Mouse (Mus musculus): Measurements from ENCODE around the gene Rab11fip4.

The Rab11fip4 gene

DNA sequence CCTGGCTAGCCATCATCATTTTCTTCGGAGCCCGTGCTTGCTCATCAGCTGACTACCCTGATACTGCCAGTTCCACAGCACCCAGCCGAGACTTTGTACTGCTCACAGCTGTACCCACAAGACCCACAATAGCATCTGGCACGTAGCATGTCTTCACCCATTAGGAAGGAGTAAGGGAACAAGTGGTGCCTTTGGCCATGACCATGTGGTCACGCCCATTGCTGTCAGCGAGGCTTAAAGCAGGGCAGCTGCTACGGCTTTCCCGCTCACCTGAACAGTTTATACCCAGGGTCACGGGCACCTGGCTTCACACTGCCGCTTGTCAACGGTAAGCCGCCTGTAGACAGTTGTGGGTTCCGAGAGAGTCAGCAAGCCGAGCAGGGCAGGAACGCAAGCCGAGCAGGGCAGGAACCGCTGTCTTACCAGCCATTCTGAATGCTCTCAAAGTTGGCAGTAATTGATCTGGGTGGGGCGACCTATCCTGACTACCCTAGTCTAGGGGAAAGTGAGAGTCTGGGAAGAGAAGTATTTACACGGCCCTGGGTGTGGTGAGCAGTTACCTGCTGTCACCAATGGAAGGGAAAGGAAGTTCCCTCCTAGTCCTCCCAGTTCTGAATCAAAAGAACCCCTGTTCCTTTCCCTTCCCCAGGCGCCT is 62.0 kb downstream of the Rab11fip4 start:
- DNase-seq (ENCODE audit: inconsistent age in 2 of 2, low spot score in 1 of 2): no peak

DNA sequence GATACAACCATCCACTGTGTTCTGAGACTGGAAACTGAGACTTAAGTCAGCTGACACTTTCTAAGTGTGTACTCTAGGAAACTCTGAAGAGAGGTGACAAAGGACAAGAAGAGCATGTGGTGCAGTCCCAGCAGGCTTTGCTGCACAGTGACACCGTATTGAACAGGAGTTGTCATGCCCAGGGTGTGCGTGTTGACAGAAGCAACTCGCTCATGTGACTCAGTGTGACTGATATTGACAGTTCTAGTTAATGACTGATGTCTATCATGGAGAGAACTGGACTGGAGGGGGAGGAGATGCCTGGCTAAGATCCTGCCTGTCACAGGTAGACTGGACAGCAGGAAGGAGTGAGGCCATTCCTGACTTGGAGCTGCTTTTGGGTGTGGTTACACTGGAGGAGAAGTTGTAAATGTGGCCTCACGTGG is 63.4 kb downstream of the Rab11fip4 start:
- no peak for DNase-seq (ENCODE audit: inconsistent age in 2 of 2, low spot score in 1 of 2)

DNA sequence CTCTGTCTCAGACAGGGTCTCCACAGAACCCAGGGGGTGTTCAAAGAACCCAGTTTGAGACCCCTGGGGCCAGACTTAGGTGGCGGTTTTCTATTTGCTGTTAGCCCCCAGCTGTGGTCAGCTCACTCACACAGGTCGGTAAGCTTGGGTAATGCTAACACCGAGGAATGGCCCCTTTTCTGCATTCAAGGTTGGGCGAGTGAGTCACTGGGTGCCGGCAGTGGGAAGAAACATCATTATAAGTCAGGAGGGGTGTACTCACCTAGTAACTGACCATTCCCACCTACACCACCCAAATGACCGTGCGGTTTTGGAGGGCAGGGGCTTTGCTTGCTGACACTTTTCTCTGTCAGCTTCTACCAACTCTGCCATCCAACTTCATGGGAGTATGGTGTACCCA is 64.6 kb downstream of the Rab11fip4 start:
- DNase-seq (ENCODE audit: inconsistent age in 2 of 2, low spot score in 1 of 2): peak; percentile 38 to 73

DNA sequence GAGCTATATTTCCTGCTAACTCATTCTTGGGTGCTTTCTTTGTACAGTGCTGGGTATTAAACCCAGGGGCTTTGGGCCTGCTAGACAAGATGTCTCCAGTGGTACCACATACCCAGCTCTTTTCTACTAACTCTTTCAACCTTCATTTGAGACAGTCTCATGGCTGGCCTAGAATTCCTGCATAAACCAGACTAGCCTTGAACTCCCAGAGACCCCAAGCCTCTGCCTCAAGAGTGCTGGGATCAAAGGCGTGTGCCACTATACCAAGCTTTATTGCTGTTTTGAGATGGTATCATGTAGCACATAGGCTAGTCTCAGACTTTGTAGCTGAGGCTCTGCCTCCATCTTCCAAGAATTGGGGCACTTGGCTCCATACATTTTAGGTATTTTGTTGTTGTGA is 65.5 kb downstream of the Rab11fip4 start:
- no peak for DNase-seq (ENCODE audit: inconsistent age in 2 of 2, low spot score in 1 of 2)

DNA sequence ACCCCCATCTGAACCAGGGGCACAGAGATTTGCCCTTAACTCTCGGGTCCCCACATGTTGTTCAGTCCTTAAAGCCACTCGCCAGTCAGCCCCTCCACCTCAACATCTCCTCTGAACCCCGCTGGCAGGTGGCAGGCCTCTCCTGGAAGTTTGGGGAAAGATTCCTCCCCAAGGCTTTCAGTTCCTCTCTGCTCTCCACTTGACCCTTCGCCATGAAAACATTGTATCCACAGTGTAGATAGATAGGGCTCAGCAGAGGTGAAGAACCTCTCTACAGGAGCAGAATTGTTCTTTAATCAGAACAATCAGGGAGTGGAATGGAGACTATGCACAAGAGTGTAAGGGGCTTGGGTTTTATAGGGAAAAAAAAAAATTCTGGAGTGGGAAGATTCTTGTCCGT is 66.0 kb downstream of the Rab11fip4 start:
- no peak for DNase-seq (ENCODE audit: inconsistent age in 2 of 2, low spot score in 1 of 2)

DNA sequence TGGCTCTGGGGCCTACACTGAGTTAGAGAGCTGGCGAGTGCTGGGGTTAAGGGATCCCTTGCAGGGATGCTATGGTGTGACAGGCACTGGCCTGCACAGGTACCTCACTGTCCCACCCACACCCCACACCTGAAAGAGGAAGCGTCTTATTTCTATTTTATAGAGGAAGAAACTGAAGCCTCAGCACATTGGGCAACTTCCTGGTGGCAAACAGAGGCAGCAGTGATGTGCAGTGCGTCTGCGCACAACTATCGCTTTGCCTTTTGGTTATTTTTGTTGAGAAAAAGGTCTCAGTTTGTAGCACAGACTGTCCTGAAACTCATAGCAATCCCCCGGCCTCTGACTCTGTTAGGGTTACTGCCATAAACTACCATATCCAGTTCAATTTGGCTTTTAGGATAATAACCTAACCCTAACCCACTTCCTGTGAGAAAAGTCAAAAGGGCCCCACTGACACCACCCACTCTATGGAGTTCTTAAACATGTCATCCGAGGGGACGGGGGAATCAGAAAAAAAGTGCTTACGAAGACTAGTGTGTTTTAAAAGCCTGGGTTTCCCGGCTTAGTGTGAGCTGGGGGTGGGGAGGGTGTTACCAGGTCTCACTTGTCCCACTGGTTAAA is 67.3 kb downstream of the Rab11fip4 start:
- DNase-seq (ENCODE audit: inconsistent age in 2 of 2, low spot score in 1 of 2): no peak

DNA sequence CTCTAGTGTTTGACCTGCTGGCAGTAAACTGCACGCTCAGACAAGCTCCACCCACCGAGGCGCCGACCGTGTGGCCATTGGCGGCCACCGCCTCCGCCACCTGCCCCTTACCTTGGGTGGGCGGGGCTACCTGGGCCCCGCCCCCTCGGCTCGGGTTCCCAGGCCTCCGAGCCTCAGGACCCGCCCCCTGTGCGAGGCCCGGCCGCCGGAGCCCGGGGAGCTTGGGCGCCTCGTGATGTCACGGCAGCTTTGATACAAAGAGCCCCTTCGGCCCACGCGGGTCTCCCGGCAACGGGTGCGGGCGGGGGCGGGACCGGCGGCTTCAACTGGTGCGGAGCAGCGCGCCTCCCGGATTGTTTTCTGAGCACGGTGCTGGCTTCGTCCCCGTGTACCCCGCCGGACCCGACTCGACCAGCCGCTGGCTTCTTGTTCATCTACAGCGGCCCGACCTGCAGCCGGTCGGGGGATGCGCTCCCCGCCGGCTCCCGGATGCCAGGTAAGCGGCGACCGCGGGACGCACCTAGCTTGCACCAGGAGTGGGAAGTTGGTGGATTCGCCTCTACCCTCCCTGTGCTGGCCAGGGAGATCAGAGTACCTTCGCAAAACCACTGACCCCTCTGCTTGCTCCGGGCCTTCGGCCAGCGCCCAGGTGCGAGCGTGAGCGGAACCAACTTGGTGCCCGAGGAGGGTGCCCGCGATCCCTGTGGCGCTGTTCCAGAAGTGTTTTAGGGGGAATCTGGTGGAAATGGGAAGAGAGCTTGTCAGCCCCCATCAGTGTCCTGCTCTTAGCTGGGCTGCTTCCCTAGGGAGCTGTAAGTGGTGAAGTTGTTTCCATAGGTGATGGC is 69.6 kb downstream of the Rab11fip4 start:
- DNase-seq (ENCODE audit: inconsistent age in 2 of 2, low spot score in 1 of 2): peak; percentile 84 to 90

DNA sequence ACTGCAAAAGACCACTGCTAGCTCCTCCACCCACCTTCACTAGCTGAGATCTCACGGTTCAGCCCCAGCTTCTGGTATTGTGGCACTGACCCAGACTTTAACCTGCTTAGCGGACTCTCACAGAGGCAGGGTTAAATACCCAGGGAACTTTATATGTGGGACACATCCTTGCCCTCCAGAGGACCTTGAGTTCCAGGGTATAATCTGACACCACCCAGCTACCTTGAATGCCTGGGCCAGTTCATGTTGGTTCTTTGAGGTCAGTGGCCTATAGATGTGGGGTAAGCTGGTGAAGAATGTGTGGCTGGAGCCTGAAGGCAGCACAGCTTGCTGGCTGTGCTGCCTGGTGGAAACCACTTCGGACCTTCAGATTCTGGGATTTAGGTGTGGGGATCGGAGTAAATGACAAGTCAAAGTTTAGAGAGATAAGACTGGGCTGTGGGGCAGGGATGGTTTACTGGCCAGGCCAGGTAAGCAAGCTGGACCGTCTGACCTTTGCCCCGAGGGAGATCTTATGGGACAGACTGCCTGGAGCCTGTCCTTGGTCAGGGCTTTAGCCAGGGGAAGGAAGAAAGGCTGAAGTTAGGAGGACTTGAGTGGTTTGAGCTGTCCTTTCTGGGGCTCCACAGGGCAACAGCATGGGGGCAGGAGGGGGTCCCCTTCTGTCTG is 71.0 kb downstream of the Rab11fip4 start:
- no peak for DNase-seq (ENCODE audit: inconsistent age in 2 of 2, low spot score in 1 of 2)

DNA sequence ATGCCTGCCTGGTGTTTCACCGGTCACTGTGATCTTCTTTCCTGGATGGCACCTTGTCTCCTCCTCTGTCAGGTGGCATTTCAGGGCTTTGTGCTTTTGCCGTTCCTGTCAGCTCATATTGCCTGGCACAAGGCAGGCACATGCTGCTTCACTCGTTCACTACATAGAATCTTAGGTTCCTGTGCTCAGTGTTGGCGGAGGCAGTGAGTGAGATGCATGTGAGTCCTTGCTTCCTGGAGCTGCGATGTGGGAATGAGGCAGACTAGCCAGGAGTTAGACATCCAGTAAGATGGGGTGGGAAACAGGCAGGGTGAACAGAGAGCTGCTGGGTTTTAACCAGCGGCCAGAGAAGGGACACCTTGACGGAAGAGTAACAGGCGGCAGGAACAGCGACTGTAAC is 72.1 kb downstream of the Rab11fip4 start:
- no peak for DNase-seq (ENCODE audit: inconsistent age in 2 of 2, low spot score in 1 of 2)

DNA sequence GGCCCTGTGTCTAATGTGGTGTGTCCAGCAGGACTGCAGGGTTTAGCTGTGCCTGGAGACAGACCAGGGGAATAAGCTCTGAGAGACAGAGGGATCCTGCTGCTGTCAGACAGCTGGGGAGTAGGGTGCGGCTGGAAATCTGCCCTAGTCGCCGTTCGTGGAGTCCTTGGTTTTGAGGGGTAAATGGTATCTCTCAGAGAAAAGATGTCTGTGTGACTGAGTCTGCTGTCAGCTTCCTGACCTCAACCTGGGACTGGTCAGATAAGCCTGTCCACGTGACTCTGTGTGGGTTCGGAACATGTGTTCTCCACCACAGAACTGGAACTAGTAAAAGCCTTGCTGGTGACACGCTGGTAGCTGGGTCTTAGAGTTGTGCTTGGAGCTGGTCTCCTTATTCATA is 72.6 kb downstream of the Rab11fip4 start:
- DNase-seq (ENCODE audit: inconsistent age in 2 of 2, low spot score in 1 of 2): peak in 1 of 2 experiments; percentile 29

DNA sequence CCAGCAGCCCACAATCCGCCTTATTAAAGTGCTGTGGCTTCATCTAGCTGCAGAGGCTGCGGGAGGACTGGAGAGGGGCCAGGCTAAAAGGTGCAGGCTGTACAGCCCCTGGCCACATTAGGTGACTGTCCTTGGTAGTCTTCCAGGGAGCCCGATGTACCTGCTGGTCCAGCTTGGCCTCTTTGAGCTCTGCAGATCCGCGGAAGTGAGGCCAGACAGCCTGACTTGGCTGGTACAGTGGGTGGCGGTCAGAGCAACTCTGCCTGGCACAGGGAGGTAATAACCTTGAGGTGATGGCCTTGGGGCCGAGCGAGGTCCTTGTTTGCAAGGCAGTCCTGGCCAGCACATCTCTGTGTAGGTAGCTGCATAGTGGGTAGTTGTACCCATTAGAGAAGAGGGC is 75.5 kb downstream of the Rab11fip4 start:
- peak; percentile 91 for DNase-seq (ENCODE audit: inconsistent age in 2 of 2, low spot score in 1 of 2)

DNA sequence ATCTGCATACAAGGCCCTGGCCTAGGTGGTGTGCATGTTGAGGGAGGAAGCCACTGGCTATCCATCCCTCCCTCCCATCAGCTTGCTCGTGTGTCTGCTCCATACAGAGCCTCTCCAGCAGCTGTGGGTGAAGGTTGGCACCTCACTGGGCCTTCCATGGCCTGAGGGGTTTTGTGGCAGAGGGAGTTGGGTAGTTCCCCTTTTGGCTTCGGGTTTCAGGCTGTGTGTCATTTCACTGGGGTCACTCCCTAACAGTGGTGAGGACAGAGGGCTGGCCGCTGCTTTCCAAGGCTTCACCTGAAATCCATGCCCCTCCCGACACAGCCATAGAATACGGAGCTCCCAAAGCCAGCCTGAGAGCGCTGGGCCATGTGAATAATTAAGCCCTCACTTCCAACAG is 78.2 kb downstream of the Rab11fip4 start:
- DNase-seq (ENCODE audit: inconsistent age in 2 of 2, low spot score in 1 of 2): no peak

DNA sequence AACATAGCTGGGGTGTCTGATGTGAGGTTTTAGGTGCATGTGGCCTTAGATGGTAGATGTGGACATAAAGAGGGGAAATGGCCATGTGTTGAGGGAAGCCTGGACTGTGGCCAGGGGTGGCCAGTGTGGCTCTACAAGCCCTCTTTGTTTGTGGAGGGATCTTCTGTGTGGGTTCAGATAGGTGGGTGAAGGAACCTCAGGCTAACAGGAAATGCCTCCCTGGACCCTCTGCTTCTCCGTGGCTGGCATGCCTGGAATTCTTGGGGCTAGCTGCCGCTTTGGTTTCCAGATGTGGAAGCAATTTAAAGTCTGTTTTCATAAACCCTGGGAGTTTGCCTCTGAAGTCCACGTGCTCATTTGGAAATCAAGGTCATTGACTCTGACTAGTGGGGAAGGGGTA is 78.9 kb downstream of the Rab11fip4 start:
- no peak for DNase-seq (ENCODE audit: inconsistent age in 2 of 2, low spot score in 1 of 2)

DNA sequence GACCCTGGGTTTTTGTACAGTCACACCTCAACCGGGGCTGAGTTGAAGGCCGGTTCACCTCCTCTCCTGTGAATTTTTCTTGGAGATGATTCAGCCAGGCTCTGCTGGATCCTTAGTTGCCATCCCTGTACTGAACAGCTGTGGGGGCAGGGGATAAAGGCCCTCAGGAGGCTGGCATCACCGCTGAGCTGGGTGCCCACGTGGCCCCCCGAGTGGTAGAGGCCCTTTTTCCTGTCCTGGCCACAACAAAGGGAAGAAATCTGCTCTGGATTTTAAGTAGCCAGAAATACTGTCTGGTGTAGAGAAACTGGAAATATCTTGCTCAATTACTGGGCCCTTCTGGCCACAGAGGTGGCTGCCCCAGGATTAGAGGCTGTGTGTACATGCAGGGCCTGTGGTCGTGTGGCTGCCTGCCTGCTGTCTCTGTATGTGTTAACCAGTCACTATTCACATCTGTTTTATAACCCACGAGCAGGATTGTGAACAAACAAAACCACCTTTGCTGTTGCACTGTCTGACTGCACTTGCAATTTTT is 79.5 kb downstream of the Rab11fip4 start:
- DNase-seq (ENCODE audit: inconsistent age in 2 of 2, low spot score in 1 of 2): peak; percentile 39 to 75

DNA sequence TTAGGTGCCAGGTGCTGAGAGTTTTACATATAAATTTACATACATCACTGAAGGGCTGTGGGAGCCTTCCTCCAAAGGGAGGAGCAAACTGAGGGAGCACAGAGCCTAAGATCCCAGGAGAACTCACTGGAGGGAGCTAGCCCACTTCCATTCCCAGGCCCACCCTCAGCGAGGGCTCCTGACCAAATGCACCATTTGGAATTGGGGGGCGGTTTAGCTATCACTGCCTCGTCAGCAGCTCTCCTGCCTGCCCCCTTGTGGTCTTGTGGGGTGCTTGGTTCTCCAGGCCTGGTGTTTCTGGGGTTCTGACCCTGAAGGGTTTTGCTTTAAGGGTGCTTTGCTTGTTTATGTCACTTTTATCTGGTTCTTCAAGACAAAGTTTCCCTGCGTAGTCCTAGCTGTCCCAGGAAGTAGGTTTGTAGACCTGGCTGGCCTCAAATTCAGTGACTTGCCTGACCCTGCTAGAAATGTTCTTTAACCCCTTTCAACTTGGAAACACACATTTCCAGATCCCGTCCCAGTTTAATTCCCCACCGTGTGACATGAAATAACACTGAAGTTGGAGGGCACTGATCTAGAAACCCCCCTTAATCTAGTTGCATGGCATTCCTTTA is 80.8 kb downstream of the Rab11fip4 start:
- DNase-seq (ENCODE audit: inconsistent age in 2 of 2, low spot score in 1 of 2): peak; percentile 34 to 72

DNA sequence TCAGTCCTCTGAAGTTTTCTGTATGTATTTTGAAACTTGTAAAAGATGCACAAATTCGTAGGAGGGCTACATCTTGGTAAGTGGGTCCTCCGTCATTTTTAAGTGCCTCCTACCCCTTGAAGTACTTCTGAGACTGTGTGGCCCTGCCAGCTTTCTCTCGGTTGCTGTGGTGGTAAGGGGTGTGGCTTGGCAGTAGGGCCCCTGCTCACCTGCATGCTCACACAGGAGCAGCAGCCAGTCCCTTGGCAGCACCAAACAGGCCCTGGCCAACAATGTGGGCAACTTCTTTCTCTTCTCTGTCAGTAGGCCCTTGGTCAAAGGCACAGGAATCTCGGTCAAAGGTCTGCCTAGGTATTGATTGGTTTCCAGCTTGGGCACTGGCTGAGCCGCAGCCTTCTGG is 82.1 kb downstream of the Rab11fip4 start:
- DNase-seq (ENCODE audit: inconsistent age in 2 of 2, low spot score in 1 of 2): no peak

DNA sequence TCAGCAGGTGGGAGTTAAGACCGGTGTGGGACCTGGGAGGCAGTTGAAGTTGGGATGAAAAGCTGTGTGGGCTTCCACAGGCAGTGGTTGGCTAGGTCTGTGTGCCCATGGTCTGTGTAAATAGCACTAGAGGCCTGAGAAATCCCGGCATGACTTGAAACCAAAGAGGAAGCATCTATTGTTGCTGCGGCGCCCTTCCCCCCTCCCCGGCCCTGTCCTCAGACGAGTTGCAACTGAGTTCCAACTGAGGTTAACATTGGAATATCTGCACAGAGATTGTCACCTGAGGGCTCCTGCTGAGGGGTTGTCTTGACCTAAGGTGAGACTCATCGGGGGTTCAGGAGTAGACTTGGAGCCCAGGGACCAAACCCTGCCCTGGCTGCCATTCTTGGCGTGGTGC is 82.7 kb downstream of the Rab11fip4 start:
- no peak for DNase-seq (ENCODE audit: inconsistent age in 2 of 2, low spot score in 1 of 2)

DNA sequence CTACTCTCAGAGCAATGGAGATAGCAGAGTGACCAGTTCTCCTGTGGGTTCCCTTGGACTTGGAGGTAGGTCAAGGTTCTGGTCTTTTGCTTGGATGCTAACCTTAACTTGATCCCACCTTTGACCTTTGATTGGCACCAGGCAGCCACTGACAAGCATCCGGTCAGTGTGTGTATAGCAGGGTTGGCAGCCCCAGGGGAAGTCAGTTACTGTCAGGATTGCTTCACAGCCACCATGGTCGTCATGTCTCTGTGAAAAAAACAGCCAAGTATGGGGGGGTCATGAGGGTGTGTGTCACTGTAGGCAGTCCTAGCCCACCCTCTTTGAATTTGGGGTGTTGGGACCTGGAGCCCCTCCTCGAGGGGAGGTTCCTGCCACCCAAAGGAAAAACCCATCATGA is 83.2 kb downstream of the Rab11fip4 start:
- DNase-seq (ENCODE audit: inconsistent age in 2 of 2, low spot score in 1 of 2): no peak

DNA sequence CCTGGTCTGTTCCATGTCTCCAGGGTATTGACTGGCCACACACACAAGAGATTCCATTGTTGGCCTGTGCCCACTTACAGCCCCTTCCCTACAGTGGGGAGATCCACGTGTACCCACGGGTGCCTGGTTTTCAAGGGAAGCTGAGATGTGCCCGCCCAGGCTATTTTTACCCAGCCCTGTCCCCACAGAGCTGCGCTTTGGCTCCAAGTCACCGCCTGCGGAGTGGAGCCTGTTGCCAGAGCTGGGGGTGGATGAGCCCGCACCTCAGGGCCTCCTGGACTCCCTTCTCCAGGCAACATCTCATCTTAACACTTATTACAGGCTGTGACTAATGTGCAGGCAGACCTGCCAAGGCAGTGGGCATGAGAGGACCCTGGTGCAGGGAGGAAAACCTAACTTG is 83.6 kb downstream of the Rab11fip4 start:
- DNase-seq (ENCODE audit: inconsistent age in 2 of 2, low spot score in 1 of 2): no peak

DNA sequence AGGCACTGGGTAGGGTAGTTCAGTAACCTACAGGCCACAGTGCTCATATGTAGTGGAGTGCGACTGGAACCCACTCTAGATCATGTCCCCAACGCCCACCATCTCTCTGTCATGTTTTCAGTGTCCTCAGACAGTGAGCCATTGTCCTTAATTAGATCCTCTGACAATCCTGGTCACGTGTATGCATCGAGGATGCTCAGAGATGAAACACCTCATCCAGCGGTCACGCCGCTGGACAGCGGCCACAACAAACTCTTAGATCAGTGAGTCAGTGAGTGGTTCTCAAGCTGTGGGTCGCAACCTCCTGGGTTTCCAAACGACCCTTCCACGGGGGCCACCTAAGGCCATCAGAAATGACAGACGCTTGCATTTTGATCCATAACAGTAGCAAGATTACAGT is 84.3 kb downstream of the Rab11fip4 start:
- no peak for DNase-seq (ENCODE audit: inconsistent age in 2 of 2, low spot score in 1 of 2)

DNA sequence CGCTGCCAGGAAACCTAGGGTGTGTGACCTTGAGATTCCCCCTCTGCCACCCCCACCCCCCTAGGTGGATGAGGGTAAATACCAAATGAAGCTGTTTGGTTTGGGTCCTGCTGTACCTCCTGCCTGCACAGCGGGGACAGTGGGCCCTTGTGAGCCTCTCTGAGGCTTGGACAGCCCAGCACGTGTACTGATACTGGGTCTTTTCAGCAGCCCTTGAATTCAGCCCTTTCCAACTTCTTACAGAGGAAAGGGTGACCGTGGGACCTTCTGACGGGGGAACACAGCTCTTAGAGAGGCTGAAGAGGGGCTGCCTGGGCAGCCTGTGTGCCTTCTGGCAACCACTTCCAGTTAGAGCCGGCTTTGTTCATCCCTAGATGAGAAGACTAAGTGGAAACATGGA is 85.0 kb downstream of the Rab11fip4 start:
- no peak for DNase-seq (ENCODE audit: inconsistent age in 2 of 2, low spot score in 1 of 2)
